Mouse (Mus musculus): ENCODE measurements around the gene Mapk8ip1. TPM values are rescaled to one million over a fixed set of nuclear protein-coding genes. Genes with fewer than 3 reads are reported as not detected.
"Not testable (repeated sequence)": the region's sequence is repeated elsewhere in the genome, so short reads cannot be mapped to it uniquely, and the experiment has no call there.

The Mapk8ip1 gene
- total RNA-seq, 2 experiments from 2014 or later: not detected

DNA sequence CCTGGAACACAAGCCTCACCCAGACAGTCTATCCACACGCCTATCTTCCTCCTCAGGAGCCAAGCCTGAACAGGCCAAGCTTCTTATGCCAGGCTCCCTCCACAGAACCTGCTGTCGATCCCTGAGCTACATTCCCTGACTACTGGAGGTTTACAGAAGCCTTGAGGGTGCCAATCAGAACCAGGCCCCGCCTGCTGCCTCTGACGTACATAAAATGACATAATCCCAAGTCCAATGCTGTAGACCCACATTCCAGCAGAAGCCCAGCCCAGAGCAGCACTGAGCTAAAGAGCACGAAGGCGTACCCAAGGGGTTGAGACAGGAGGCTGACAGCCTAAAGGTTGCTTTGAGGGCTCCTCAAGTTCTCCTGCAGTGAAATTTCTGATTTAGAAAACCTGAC is 26.8 kb upstream of the Mapk8ip1 start:
- no peak for ATAC-seq (replicated peaks; ENCODE audit: low FRiP score, low TSS enrichment, poor library complexity, severe bottlenecking)

DNA sequence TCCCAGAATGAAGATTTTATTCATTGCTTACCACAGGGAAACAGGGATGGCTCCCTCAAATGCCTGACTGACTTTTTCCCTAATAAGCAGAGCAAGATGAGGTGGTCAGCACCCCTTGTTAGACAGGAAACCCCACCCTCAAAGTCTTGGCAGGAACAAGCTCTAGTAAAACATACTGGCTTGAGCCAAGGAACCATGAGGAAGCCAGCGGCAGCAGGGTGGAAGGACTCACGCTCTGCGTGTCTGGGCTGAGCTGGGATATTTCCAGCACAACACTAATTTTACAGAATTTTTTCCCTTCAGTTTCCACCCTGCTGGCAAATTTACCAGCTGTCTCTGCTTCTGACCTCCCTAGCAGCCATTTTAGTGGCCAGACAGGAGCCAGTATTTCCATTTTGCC is 25.4 kb upstream of the Mapk8ip1 start:
- no peak for ATAC-seq (replicated peaks; ENCODE audit: low FRiP score, low TSS enrichment, poor library complexity, severe bottlenecking)

DNA sequence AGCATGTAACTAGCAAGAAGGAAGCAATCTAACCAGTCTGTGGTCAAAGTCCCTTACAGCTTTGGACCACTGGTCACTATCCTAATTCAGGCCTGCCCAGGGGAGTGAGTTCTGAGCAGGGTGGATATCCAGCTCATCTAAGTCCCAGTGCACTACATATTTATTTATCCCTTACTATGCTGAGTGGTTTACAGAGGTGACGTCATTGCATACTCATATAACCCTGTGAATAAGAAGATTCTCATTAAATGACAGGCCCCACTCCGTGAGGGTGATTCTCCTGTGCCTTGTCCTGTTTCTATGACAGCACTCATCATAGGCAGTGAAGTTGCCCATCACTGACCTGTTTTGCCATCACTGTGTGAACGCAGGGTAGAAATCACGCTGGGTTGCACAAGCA is 24.3 kb upstream of the Mapk8ip1 start:
- ATAC-seq (replicated peaks; ENCODE audit: low FRiP score, low TSS enrichment, poor library complexity, severe bottlenecking): no peak

DNA sequence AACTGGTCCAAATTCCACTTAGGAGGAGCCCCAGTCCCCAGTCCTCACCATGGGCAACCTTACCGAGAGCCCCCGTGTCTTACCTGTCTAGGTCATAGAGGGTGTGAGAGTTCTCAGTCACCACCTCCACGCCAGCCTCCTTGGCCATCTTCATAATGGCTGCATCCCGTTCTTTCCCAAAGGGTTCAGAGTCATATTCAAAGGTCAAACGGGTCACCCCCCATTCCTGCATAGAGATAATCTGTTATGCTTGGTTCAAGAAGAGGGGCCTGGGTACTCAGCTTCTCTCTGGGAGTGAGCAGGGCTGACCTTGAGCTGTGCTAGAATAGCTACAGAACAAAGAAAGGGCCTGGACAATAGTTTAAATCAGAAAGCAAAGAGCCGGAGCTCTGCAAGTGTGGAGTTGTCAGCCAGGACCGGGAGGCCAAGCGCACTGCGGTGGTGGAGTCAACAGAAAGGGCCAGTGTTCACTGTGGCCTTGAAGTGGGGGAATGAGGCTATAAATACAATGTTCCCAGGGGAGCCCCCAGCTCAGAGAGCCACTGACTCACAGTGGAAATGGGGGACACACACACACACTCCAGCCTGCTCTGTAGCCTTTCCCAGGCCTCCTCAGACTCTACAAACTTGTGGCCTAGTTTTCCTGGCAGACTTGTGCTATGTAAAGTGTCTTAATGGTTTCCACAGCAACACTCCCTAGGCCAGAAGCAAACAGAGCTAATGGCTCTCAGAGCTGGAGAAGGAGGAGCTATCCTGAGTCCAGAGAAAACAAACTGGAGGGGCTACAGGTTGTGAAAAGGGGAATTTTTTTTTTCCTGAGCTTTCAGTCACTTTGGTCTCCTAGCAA is 23.6 kb upstream of the Mapk8ip1 start:
- ATAC-seq (replicated peaks; ENCODE audit: low FRiP score, low TSS enrichment, poor library complexity, severe bottlenecking): no peak

DNA sequence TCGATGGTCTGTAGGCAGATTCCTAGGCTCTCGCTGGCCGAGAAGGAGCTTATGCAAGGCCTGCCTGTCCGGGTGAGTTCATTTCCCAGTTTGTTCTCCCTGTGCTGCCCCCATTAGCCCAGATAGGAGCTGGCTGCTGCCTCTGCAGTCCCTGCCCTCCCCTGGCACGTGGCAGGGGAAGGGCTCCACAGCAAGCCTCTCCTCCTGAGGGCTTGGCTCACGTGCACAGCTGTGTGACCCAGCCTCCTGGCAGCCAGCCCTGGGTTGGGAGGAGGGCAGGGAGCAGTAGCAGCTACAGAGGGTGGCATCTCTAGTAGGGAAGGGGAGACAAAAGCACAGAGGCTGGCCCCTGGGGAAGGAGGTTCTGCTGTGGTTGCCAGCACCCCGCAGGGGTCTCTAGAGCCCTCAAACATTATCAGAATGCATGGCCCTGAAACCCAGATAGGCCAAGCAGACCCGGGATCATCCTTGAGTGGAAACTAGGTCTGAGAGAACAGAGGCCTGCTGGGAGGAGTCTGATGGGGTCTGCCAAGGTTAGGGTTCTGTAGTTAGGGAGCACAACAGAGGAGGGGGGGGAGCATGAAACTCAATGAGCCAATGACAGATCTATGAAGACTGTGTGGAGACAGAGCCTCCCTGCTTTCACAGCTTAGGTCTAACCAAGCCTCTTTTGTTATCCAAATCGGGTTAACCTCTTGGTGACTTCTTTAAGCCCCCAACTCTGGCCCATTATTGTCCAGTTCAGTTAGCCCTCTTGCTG is 22.8 kb upstream of the Mapk8ip1 start:
- ATAC-seq (replicated peaks; ENCODE audit: low FRiP score, low TSS enrichment, poor library complexity, severe bottlenecking): peak; percentile 98

DNA sequence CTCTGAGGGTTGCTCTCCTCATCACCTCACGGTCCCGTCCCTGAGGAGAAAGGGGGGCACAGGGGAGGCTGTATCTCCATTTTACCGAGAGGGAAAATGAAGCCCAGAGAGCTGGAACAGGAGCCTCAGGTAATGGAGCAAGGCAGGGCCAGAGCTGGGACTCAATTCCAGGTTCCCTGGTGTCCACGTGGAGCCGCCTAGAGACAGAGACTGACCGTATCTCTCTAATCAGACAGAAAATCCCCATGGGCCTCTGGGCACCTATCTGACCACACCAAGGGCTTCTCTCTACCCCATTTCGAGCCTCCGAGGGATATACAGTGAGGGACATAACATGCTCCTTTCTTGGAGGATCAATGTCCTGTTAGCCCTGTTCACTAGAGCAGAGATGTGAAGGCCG is 22.1 kb upstream of the Mapk8ip1 start:
- ATAC-seq (replicated peaks; ENCODE audit: low FRiP score, low TSS enrichment, poor library complexity, severe bottlenecking): no peak

DNA sequence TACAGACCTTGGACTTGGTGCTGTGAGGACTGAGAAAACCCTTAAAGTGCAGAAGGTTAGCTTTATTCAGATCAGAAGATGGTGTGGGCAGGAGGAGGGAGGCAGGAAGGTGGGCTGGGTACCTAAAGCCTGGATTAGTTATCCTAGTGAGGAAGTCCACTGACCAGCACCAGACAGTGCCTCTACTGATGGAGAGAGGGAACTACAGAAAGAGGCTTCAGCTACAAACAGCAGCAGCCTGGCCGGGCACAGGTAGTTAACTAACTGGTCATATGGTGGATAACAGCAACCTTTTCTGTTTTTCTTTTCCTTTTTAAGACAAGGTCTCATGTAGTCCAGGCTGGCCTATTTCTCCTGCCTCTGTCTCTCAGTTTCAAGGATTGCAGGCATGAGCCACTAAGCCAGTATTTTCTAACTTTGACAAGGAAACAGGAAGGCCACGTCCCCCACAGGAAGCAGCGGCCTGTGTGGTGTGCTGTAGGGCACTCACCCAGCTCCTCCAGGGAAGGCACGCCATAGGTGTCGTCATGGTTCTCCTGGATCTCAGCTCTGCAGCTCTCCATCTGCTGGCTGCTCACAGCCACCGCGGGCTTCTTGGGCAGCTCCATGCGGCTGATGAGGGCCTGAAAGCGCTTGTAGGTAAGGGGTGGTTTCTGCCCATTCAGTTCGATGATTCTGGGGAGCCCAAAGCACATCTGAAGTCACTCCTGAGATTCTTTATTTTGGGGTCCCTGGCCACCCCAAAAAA is 21.5 kb upstream of the Mapk8ip1 start:
- no peak for ATAC-seq (replicated peaks; ENCODE audit: low FRiP score, low TSS enrichment, poor library complexity, severe bottlenecking)

DNA sequence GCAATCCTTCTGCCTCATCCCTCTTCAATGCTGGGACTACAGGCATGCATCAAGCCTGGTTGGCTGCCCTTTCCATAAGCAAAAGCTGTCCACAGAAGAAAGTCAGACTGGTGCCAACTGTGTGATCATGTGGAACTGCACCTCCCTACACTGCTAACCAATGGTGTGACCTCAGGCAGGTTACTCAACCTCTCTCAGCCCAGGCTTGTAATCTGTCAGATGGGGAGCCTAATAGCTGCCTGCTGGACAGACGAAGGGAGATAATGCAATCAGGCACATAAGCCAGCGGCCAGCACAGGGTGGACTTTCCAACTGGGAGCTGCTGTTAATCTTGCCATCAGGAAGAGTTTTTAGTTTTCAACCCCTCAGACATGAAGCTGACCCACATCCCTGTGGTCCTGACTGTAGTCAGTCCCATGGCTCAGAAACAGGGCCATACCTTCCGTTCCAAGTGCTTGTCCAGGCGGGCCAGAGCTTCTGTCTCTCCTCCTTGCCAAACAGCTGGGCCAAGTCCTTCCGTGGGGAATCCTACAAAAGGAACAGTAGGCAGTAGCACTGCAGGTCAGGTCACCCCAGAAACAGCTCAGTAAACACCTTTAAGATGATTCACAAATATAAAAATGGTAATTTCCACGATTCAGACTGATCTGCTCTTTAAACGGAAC is 20.8 kb upstream of the Mapk8ip1 start:
- no peak for ATAC-seq (replicated peaks; ENCODE audit: low FRiP score, low TSS enrichment, poor library complexity, severe bottlenecking)

DNA sequence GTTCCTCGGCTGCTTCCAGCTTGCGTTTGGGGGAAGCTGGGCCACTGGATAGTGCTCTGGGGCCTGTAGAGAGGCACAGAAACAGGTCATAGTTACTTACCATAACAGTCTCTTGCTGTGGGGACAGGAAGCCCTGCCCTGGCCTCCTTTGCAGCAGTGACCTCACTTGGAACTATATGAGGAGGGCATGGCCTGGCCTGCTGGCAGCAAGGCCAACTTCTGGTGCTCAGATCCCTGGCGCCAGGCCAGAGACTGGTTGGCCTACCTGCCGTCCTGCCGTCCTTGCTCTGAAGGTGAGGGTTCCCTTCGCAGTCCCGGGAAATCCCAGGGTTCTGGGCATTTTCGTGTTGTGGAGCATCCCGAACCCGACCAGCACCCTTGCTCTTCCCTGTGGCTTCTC is 10.6 kb upstream of the Mapk8ip1 start:
- ATAC-seq (replicated peaks; ENCODE audit: low FRiP score, low TSS enrichment, poor library complexity, severe bottlenecking): no peak

DNA sequence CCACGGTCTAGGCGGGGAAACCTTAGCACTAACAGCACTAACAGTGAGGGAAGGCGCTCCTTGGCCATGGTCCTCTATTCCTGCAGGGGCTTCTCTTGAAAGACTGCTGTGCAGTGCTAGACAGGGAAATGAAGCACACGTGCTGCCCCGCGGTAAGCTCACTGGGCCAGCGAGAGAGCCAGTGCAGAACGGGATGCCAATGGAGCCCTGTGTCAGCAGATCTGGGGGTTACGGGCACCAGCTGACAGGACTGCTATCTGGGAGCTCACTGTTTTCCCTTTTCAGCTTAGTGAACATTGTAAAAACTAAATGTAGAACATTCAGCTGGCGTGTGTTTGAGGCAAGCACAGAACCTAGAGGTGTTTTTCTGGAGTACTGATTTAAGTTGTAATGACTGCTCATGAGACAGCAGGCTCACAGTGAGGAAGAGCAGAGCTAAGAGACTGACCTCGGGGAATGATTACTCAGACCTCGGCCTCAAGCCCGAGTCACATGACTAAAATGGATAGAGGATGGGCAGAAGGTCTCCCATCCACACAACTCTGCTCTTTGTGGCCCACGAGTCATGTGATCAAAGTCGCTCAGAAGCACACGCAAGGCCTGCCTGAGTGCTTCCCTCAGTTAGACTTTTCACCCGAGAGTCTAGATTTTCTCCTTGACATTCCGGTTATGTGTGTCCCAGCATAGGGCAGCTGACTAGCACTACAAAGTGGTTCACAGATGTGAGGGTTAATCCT is 7.4 kb upstream of the Mapk8ip1 start:
- ATAC-seq (replicated peaks; ENCODE audit: low FRiP score, low TSS enrichment, poor library complexity, severe bottlenecking): no peak

DNA sequence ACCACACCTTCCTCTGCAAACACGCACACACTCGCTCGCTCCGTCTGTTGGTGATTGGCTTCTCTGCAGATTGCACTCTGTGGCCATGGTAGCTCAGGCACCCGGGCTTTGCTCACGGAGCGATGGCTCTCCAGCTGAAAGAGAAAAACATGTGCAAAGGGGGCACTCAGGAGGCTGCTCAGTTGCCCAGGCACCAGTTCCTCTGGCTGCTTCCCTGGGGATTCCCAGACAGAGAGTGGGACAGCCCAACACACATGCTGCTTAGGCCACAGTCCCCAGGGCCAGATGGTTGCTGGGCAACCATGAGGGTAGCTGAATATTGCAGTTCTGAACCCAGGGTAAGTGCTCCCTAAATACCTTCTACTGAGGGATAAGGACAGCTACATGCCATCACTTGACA is 4.6 kb upstream of the Mapk8ip1 start:
- ATAC-seq (replicated peaks; ENCODE audit: low FRiP score, low TSS enrichment, poor library complexity, severe bottlenecking): no peak

DNA sequence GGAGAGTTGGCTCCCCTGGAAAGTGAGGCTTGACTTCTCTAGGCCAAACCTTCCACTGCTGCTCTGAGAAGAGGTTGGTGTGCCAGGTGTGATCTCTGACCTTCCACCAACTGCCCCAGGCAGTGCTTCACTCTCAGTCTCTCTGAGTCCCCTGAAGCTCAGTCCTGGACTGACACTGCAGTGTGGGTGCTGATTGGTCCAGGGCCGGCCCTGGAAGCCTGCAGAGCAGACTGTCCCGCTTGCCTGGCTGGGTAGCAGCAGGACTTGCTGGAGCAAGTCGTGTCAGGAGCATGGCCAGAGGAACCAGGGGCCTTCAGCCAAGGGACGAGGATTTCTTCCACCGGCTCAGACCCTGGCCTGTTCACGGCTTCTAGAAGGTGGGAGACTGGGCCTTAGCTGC is 3.7 kb upstream of the Mapk8ip1 start:
- no peak for ATAC-seq (replicated peaks; ENCODE audit: low FRiP score, low TSS enrichment, poor library complexity, severe bottlenecking)

DNA sequence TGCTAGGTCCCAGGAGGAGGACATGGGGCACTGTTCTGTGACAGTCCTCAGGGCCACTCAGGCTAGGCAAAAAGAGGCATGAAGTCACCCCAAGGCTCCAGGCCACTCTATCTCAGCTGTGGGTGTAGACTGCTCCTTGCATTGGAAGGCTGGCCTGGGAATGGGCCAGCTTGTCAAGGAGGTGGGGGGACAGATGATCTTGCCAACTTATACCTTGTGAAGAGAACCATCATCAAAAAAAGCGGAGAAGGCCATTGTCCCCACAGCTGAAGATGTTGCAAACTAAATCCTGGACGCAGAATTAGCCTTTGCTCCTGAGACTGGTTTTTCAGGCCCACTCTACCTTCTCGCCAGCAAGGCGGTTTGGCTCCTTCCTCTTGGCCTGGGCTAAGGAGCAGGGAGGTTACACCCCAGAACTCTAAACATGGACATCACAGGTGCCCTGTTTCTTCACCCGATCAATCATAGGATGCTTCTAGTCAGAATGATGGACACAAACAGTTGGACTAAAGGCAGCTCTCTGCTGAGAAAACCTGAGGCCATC is 2.8 kb upstream of the Mapk8ip1 start:
- ATAC-seq (replicated peaks; ENCODE audit: low FRiP score, low TSS enrichment, poor library complexity, severe bottlenecking): no peak

DNA sequence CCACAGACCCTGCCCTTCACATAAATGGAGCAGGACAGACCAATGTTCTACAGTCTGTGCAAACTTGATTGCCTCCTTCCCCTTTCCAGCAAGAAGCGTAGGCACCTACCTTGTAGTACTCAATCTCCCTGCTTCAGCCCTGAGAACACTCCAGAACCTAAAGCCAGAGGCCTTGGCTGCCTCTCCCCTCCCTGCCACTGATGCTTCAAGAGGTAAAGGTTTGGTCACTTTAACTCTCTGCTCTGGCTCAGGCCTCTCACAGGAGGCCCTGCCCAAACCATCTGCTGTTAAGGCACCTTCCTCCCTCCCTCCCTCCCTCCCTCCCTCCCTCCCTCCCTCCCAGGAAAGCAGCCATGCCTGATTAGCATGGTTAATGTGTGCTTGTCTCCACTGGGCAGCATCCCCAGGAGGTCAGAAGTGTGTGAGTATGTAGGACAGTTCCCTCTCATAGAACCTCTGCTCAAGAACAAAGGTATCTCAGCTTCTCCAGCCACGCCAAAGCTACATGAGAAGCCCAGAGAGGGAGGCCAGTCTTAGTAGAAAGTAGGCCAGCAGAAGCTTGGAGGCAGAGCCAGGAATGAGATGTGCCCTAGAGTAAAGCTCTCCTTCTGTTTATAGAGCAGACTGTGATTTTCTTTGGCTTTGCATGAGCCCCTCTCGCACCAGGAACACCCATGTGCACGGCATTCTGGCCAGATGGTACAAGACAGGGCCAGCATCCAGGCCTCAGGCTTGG is 1.7 kb upstream of the Mapk8ip1 start:
- ATAC-seq (replicated peaks; ENCODE audit: low FRiP score, low TSS enrichment, poor library complexity, severe bottlenecking): no peak

DNA sequence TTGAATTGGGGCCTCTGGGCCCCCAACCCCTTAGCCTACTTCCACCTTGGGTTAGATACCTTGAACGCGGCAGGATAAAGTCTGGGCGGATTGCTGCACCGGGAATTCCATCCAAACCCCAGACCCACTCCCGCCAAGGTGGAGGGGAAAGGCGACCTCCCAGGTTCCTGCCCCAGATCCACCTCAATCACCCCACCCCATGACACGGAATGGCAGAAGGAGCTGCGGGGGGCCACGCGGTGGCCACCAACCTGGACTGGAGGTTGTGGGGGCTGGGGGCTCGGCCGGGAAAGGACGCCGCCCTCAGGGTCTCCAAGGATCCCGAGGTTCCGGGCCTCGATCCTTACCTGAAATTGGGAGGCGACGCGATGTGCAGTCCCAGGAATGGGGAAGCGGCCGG is 381 bp downstream of the Mapk8ip1 start:
- ATAC-seq (replicated peaks; ENCODE audit: low FRiP score, low TSS enrichment, poor library complexity, severe bottlenecking): no peak

DNA sequence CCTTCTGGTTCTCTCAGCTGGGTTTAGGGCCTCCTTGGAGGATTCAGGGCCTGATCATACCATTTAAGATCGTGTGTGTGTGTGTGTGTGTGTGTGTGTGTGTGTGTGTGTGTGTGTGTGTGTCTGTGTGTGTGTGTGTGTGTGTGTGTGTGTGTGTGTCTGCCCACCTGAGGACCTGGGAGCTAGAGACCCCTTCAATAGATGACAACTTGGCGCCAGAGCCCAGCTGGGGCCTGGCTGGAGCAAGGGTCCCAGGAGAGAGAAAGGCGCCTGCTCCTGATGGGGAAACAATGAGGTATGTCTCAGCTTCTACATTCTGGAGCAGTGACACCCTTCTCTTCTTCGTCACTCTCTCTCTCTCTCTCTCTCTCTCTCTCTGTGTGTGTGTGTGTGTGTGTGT is 1.2 kb downstream of the Mapk8ip1 start:
- not testable (repeated sequence) for ATAC-seq (replicated peaks; ENCODE audit: low FRiP score, low TSS enrichment, poor library complexity, severe bottlenecking)

DNA sequence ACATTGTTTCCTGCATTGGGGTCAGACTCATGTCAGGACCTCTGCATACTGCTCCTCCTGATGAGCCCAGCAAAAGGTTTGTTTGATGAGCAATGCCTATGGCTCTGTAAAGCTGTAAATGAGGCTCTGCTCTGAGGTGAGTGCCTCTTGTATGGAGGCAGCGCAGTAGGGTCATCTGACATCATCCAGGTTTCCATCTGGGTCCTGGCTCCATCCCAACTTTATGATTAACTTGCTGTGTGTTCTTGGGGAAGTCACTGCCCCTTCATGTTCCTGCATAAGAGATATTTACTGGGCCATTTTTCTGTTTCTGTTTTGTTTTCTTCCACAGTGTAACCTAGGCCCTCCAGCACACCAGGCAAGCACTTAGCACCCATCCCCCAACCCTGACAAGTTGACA is 3.6 kb downstream of the Mapk8ip1 start:
- no peak for ATAC-seq (replicated peaks; ENCODE audit: low FRiP score, low TSS enrichment, poor library complexity, severe bottlenecking)

DNA sequence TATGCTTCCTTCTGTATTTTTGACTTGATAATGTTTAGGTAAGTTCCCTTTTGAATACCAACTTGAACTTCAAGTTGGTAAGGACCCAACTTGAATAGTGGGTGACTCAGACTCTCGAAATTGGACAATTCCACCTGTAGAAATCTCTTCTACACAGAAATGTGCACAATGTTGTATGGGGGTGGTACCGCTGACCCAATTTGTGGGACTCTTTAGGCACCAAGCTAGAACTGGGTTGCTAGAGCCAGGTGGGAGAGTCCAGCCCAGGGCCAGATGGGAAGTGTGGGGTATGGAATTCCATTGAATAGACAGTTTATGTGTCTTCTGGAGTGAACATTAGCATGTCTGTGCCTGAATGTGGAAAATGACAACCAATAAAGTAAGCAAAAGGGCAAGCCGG is 5.5 kb downstream of the Mapk8ip1 start:
- no peak for ATAC-seq (replicated peaks; ENCODE audit: low FRiP score, low TSS enrichment, poor library complexity, severe bottlenecking)

Data from megakaryocyte-erythroid progenitor cell, adult 5-6 weeks (primary cell).